Mouse (Mus musculus) heart, embryonic 15.5 days (tissue): Measurements from ENCODE around the gene Insc. TPM values are rescaled to one million over a fixed set of nuclear protein-coding genes. Genes with fewer than 3 reads are reported as not detected.

Experiments
- ATAC-seq: fragments of 200-750 bp; cut with Nextera tagmentation; replicated peaks from 2 replicates; pipeline ENCODE4 v1.8.0; 2017; ENCODE audit warnings: low read depth, moderate TSS enrichment; ENCODE audit not compliant: insufficient number of reproducible peaks, insufficient read depth, low FRiP score
- H3K27ac ChIP-seq: fragments of 300-500 bp; sonication (generic); 2 replicates; pipeline ENCODE4 v1.5.1; 2015; ENCODE audit warnings: mild to moderate bottlenecking, inconsistent platforms
- H3K27me3 ChIP-seq: fragments of 300-500 bp; sonication (generic); 2 replicates; pipeline ENCODE4 v1.6.1; 2015; ENCODE audit warnings: inconsistent platforms
- H3K36me3 ChIP-seq: fragments of 300-500 bp; sonication (generic); 2 replicates; pipeline ENCODE4 v1.6.1; 2015; ENCODE audit warnings: mild to moderate bottlenecking, inconsistent platforms
- H3K4me1 ChIP-seq: fragments of 300-500 bp; sonication (generic); replicated peaks from 2 replicates; pipeline ENCODE4 v1.6.1; 2015; ENCODE audit warnings: inconsistent platforms
- H3K4me2 ChIP-seq: fragments of 300-500 bp; sonication (generic); 2 replicates; pipeline ENCODE4 v1.6.1; 2015; ENCODE audit warnings: inconsistent platforms, mild to moderate bottlenecking, moderate library complexity
- H3K4me3 ChIP-seq: fragments of 300-500 bp; sonication (generic); 2 replicates; pipeline ENCODE4 v1.5.1; 2015; ENCODE audit warnings: mild to moderate bottlenecking, inconsistent platforms
- H3K9ac ChIP-seq: fragments of 300-500 bp; sonication (generic); 2 replicates; pipeline ENCODE4 v1.6.1; 2015; ENCODE audit warnings: mild to moderate bottlenecking, inconsistent platforms
- H3K9me3 ChIP-seq: fragments of 300-500 bp; sonication (generic); replicated peaks from 2 replicates; pipeline ENCODE4 v1.6.1; 2016; ENCODE audit warnings: inconsistent platforms
- WGBS: fragments of 180-500 bp; shearing (Covaris S2); methylation state at CpG from one replicate; pipeline ENCODE4 v1.1.7; 2015; ENCODE audit warnings: mixed read lengths; 5-methylcytosine and 5-hydroxymethylcytosine counted together
- polyA plus RNA-seq: library from polyadenylated mRNA; unstranded; fragments of >200 nt; fragmentation: Nextera tagmentation; extraction: Ambion mirVana; gene quantifications from 2 replicates; pipeline ENCODE4 v1.2.1, GENCODE M21; 2015

Insc gene
- polyA plus RNA-seq, 1 experiment from 2014 or later: 6.4 TPM

GRCm38 (mm10) chr7:114765273-114765672 is 21.8 kb downstream of the Insc start:
- ATAC-seq: no peak
- H3K9me3 ChIP-seq: no peaks in the 10 kb centered on the region
- 84% methylated on average over 3 of the region's 3 CpGs for WGBS
- H3K27me3 ChIP-seq: no peaks in the 10 kb centered on the region
- peaks cover 13% of the 10 kb centered on the region for H3K4me1 ChIP-seq
- no peak overlapping the region for H3K4me3 ChIP-seq
- H3K36me3 ChIP-seq: no peaks in the 10 kb centered on the region
- H3K27ac ChIP-seq: no peak overlapping the region
- no peak overlapping the region for H3K9ac ChIP-seq
- H3K4me2 ChIP-seq: no peak overlapping the region

GRCm38 (mm10) chr7:114766523-114766922 is 23.0 kb downstream of the Insc start:
- Histone ChIP-seq H3K4me1 (peaks cover 9% of the 10 kb centered on the region), H3K9me3 (no peaks in the 10 kb centered on the region), H3K9ac (no peak overlapping the region), H3K36me3 (no peaks in the 10 kb centered on the region), H3K27me3 (no peaks in the 10 kb centered on the region), H3K27ac (no peak overlapping the region), H3K4me3 (no peak overlapping the region), H3K4me2 (no peak overlapping the region)
- no peak for ATAC-seq
- 56% methylated on average over 3 of the region's 3 CpGs for WGBS

GRCm38 (mm10) chr7:114768516-114768915 is 25.0 kb downstream of the Insc start:
- no peak overlapping the region for H3K4me3 ChIP-seq
- no peaks in the 10 kb centered on the region for H3K4me1 ChIP-seq
- no peaks in the 10 kb centered on the region for H3K36me3 ChIP-seq
- no peaks in the 10 kb centered on the region for H3K9me3 ChIP-seq
- no peak overlapping the region for H3K27ac ChIP-seq
- H3K4me2 ChIP-seq: no peak overlapping the region
- H3K27me3 ChIP-seq: no peaks in the 10 kb centered on the region
- no peak overlapping the region for H3K9ac ChIP-seq
- WGBS: 87% methylated on average over 5 of the region's 5 CpGs
- ATAC-seq: no peak

- Histone ChIP-seq H3K4me3 (no peak overlapping the region), H3K9me3 (no peaks in the 10 kb centered on the region), H3K36me3 (no peaks in the 10 kb centered on the region), H3K9ac (no peak overlapping the region), H3K27me3 (no peaks in the 10 kb centered on the region), H3K4me2 (no peak overlapping the region), H3K27ac (no peak overlapping the region), H3K4me1 (no peaks in the 10 kb centered on the region)
- WGBS: 77% methylated on average over 4 of the region's 4 CpGs
- no peak for ATAC-seq
These were observed 25.5 kb downstream of the Insc start for GRCm38 (mm10) chr7:114769041-114769440.

- H3K27me3 ChIP-seq: no peaks in the 10 kb centered on the region
- no peak overlapping the region for H3K9ac ChIP-seq
- H3K27ac ChIP-seq: no peak overlapping the region
- H3K4me1 ChIP-seq: 0 out of 2 replicates have a peak, but pooled peaks cover 3% of the 10 kb centered on the region
- no peaks in the 10 kb centered on the region for H3K36me3 ChIP-seq
- H3K4me2 ChIP-seq: no peak overlapping the region
- H3K9me3 ChIP-seq: no peaks in the 10 kb centered on the region
- no peak for ATAC-seq
- 75% methylated on average over 3 of the region's 3 CpGs for WGBS
- no peak overlapping the region for H3K4me3 ChIP-seq
These were observed 27.1 kb downstream of the Insc start for GRCm38 (mm10) chr7:114770586-114770985.

GRCm38 (mm10) chr7:114771801-114772200 is 28.3 kb downstream of the Insc start:
- no peaks in the 10 kb centered on the region for H3K36me3 ChIP-seq
- no peaks in the 10 kb centered on the region for H3K9me3 ChIP-seq
- ATAC-seq: no peak
- no peak overlapping the region for H3K27ac ChIP-seq
- H3K4me1 ChIP-seq: 0 out of 2 replicates have a peak, but pooled peaks cover 6% of the 10 kb centered on the region
- H3K4me2 ChIP-seq: no peak overlapping the region
- WGBS: 67% methylated on average over 7 of the region's 7 CpGs
- no peaks in the 10 kb centered on the region for H3K27me3 ChIP-seq
- no peak overlapping the region for H3K9ac ChIP-seq
- no peak overlapping the region for H3K4me3 ChIP-seq

GRCm38 (mm10) chr7:114773781-114774180 is 30.3 kb downstream of the Insc start:
- Histone ChIP-seq H3K27ac (no peak overlapping the region), H3K4me1 (0 out of 2 replicates have a peak, but pooled peaks cover 6% of the 10 kb centered on the region), H3K4me3 (no peak overlapping the region), H3K36me3 (no peaks in the 10 kb centered on the region), H3K9me3 (no peaks in the 10 kb centered on the region), H3K4me2 (no peak overlapping the region), H3K27me3 (no peaks in the 10 kb centered on the region), H3K9ac (no peak overlapping the region)
- no peak for ATAC-seq
- 60% methylated on average over 4 of the region's 4 CpGs for WGBS

- no peak overlapping the region for H3K4me3 ChIP-seq
- H3K27me3 ChIP-seq: no peaks in the 10 kb centered on the region
- 0 out of 2 replicates have a peak, but pooled peaks cover 6% of the 10 kb centered on the region for H3K4me1 ChIP-seq
- H3K27ac ChIP-seq: no peak overlapping the region
- no peak overlapping the region for H3K9ac ChIP-seq
- ATAC-seq: no peak
- no peaks in the 10 kb centered on the region for H3K9me3 ChIP-seq
- WGBS: 48% methylated on average over 2 of the region's 2 CpGs
- no peak overlapping the region for H3K4me2 ChIP-seq
- no peaks in the 10 kb centered on the region for H3K36me3 ChIP-seq
These were observed 32.4 kb downstream of the Insc start for GRCm38 (mm10) chr7:114775856-114776255.

GRCm38 (mm10) chr7:114778156-114778770 is 34.8 kb downstream of the Insc start:
- no peak overlapping the region for H3K4me2 ChIP-seq
- no peaks in the 10 kb centered on the region for H3K9me3 ChIP-seq
- ATAC-seq: no peak
- 82% methylated on average over 7 of the region's 7 CpGs for WGBS
- H3K4me3 ChIP-seq: no peak overlapping the region
- 0 out of 2 replicates have a peak, but pooled peaks cover 6% of the 10 kb centered on the region for H3K4me1 ChIP-seq
- no peaks in the 10 kb centered on the region for H3K36me3 ChIP-seq
- H3K27ac ChIP-seq: no peak overlapping the region
- no peaks in the 10 kb centered on the region for H3K27me3 ChIP-seq
- H3K9ac ChIP-seq: no peak overlapping the region

- Histone ChIP-seq H3K36me3 (no peaks in the 10 kb centered on the region), H3K4me2 (no peak overlapping the region), H3K4me1 (0 out of 2 replicates have a peak, but pooled peaks cover 6% of the 10 kb centered on the region), H3K4me3 (no peak overlapping the region), H3K9ac (no peak overlapping the region), H3K27me3 (no peaks in the 10 kb centered on the region), H3K27ac (no peak overlapping the region), H3K9me3 (no peaks in the 10 kb centered on the region)
- ATAC-seq: no peak
- WGBS: 63% methylated on average over 8 of the region's 8 CpGs
These were observed 35.7 kb downstream of the Insc start for GRCm38 (mm10) chr7:114779056-114779660.

- ATAC-seq: no peak
- no peak overlapping the region for H3K27ac ChIP-seq
- no peak overlapping the region for H3K4me3 ChIP-seq
- H3K9ac ChIP-seq: no peak overlapping the region
- no peaks in the 10 kb centered on the region for H3K9me3 ChIP-seq
- H3K4me1 ChIP-seq: no peaks in the 10 kb centered on the region
- H3K4me2 ChIP-seq: no peak overlapping the region
- WGBS: 84% methylated on average over 3 of the region's 3 CpGs
- H3K36me3 ChIP-seq: no peaks in the 10 kb centered on the region
- no peaks in the 10 kb centered on the region for H3K27me3 ChIP-seq
These were observed 39.8 kb downstream of the Insc start for GRCm38 (mm10) chr7:114783291-114783690.

- Histone ChIP-seq H3K9me3 (no peaks in the 10 kb centered on the region), H3K36me3 (no peaks in the 10 kb centered on the region)
These were observed 47.6 kb downstream of the Insc start for GRCm38 (mm10) chr7:114791087-114791486.

More at GRCm38 (mm10) chr7:114791087-114791486, 47.6 kb downstream of the Insc start:
- no peaks in the 10 kb centered on the region for H3K4me1 ChIP-seq
- ATAC-seq: no peak
- no peak overlapping the region for H3K4me2 ChIP-seq
- H3K4me3 ChIP-seq: no peak overlapping the region
- no peak overlapping the region for H3K9ac ChIP-seq
- no peaks in the 10 kb centered on the region for H3K27me3 ChIP-seq
- WGBS: 91% methylated on average over 10 of the region's 10 CpGs
- no peak overlapping the region for H3K27ac ChIP-seq
